Mouse (Mus musculus) thymus, postnatal 14 days (tissue): ENCODE results near the gene Alkbh3.

Experiments
- DNase-seq: peaks from one replicate; pipeline ENCODE4 v3.0.0; 2021

The Alkbh3 gene

GRCm38 (mm10) chr2:94010335-94011291 lies at the start of gene Alkbh3:
TSS of gene Alkbh3 (minus strand) at chr2:94010807.
- DNase-seq, result peak; percentile 91

DNA sequence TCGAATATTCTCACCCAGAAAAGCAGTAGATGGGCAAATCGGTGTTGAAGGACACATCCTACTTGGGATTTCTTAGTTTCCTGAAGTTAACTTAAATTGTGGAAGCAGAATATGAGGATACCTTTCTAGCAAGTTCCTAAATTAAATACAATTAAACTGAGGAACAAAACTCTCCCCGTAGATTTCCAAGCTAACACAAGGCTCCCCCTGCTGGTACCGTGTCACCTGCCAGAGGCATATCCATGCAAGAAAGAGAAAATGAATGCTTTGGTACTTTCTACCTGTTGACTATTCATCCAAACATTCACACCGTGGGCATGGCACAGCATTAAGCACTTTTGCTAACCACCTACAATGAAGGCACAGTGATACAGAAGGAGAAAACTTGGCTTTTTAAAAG lies 48.9 kb upstream of the Alkbh3 start:
- DNase-seq, result peak; percentile 11

DNA sequence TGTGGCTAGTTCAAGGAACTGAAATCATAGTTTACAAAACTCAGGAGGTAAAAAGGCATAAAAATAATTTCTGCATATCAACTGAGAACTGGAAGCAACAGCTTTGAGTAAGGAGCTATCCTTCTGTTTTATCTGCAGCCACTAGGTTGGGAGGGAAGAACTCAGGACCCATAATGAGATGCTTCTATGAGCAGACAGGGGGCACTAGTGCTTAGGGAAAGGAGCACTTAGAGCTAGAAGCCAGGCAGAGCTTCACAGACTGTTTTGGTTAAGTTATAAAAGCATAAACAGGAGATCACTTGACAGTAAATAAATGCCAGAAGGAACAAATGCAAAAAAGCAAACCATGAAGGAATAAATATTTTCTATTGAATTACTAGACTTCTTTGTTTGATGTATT lies 44.2 kb upstream of the Alkbh3 start:
- DNase-seq, result peak; percentile 26

DNA sequence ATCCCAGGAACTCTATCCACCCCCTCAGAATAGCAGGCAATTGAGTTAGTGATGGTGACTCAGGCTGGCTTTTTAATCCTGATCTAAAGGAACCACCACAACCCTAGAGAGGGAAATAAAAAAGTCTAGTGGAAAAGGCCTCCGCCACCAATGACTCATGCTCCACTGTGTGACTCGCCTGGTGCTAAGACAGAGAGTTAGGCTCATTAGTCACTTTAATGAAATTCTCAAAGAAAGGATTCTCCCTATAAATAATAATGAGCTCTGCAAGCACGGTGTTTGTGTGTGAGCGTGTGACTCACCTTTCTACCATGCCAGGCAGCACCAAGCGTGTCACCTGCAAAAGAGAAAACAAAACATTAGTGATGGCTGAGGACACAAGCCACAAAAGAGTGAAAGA lies 41.3 kb upstream of the Alkbh3 start:
- DNase-seq, result no peak

DNA sequence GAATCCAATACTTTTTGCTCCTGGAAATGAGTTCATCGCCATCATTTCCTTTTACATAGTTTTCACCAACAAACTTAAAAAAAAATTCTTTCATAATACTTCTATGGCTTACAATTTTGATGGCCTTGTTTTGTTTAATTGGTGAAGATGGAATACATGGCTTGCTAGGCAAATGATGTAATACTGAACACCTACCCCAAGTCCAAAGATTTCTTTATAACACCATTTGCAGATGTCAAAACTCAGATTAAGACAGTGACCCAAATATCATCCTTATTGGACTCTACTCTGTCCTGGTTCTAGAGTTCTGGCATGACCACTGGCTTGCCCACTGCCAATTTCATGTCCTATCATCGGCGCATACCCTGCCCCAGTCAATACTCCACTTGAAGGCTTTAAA lies 40.3 kb upstream of the Alkbh3 start:
- no peak for DNase-seq

DNA sequence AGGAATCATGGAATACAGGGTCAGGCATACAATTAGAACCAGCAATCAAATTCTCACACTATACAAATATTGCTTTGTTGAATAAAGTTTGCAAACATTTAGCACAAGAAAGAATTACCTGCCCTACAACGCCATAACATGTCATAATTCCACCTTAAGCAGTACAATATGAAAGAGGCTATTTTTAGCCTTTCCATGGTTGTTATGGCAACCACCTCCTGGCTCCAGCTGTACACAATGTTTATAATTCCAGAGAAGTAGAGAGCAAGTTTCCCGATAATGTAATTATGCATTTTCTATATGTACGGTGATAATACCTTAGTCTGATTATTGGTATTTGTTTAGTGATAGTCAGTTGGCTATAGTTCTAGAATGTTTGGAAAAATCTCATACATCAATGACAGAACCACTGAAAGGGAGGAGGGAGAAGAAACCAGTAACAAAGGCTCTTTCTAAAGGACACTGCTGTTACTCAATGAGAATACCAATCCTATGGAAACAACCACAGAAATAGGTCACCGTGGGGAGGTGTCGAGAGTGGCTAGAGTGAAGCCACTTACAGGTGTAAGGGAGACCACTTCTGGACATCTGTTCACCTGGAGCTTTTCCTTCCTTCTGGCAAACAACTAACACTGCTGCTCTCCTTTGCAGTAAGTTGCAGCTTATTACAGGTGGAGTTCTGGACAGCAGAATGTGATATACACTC lies 39.0 kb upstream of the Alkbh3 start:
- no peak for DNase-seq

DNA sequence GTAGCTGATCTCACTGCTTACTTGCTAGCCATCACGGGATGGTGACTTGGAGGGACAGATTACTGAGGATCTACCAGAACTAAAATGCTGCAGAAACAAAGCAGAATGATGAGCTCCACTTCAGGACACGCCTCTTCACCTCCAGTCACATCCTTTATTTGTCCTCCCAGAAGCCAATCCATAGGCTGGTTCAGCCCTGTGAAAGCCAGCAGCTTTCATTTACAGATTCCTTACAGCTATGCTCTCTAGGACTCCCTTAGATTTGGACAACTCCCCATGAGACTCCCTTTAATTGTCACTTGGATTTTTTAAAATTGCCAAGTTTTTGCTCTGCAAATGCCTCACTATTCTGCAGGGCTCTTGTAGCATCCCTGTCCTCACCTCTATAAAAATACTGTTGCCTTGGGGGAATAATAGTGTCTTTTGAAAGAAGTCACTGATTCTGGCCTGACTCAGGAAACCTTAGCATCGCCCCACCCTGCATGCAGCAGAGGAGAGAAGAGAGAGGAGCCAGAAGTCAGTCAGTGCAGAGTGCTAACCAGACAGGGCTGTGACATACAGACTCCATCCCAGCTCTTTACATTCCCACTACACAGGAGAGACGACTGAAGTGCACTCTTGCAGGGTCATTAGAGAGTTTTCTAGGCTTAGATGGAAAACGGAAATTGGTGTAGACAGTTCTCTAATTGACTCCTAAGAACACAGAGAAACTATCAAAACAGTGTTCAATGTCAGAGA lies 38.3 kb upstream of the Alkbh3 start:
- DNase-seq, result no peak

- no peak for DNase-seq
These were observed 37.7 kb upstream of the Alkbh3 start for GRCm38 (mm10) chr2:94048271-94048670.

DNA sequence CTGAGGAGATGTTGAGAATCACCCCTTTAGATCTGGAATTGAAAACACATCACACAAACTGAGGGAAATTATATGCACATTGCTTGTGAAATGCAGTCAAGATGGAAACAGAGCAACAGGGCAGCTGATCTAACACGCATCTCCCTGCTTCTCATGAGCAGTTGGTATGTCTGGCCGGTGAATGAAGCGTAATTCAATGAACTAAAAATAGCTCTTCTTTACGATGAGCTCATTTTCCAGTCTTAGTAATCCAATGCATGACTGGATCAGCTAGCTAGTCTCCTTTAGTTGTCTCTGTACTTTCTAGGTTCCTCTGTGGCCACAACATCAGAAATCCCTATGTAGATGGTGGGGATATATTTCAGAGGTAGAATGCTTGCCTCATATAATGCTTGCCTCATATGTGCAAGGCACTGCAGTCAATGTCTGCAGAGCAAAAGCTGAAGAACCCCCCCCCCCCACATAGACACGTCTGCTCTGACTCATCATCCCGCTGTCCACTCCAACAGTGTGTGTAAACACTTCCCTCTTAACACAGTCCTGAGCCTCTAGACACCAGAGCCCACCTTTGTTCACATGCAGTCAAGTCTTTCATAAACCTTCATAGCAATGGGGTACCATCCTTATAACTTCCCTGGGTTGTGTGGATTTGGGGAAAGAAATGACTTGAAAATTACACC lies 34.9 kb upstream of the Alkbh3 start:
- no peak for DNase-seq

DNA sequence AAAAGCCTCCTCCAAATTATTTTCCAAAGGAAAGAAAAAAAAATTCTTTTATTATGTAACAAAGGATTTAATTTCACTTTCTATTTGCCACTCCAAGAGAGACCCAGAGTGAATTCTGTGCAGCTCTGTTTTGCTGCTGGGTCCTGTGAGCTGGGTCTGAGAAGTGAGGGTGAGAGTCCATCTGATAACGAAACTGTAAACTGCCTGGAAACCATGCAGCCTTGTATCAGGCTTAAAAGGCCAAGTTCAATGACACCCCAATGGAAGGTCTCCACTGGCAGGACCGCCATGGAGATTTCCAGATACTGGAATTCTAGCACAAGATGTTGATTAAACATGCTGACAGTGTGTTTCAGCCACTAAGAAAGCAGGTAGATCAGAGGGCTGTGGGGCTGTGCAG lies 33.6 kb upstream of the Alkbh3 start:
- no peak for DNase-seq

DNA sequence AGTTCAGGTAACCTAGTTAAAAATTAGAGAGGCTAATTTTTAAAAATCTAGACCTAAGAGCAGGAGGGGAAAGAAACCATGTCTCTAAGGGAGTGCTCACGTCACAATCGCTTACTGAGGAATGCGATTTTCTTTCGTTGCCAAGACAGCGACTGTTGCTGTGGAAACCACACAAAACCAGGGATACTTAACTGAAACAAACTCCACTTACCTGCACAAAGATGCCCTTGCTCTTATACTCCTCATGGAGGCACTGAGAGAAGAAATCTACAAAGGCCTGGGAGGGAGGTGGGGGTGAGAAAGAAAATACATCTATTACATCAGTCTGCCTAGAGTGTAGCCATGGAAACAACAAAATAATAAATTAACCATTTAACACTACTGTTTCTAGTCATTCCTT lies 33.1 kb upstream of the Alkbh3 start:
- no peak for DNase-seq

DNA sequence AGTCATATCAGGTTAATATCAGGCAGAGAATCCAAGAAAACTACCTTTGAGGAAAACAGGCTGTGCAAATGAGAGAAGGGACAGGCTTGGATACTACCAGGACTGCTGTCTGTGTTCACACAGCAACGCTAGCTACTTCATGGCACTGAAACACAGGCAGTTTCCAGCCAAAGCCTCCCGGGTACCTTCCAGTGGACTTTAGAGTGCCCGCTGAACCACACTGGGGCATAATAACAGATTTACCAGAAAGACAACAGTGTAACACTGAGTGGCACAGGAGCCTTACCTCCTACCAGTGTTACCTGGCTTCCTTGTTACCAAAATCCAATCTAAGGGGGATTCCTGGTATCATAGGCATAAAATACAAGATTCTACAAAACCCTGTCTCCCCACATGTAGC lies 31.9 kb upstream of the Alkbh3 start:
- no peak for DNase-seq

- no peak for DNase-seq
These were observed 30.0 kb upstream of the Alkbh3 start for GRCm38 (mm10) chr2:94040391-94041125.

- DNase-seq, result peak; percentile 54
These were observed 25.1 kb upstream of the Alkbh3 start for GRCm38 (mm10) chr2:94035428-94036331.

DNA sequence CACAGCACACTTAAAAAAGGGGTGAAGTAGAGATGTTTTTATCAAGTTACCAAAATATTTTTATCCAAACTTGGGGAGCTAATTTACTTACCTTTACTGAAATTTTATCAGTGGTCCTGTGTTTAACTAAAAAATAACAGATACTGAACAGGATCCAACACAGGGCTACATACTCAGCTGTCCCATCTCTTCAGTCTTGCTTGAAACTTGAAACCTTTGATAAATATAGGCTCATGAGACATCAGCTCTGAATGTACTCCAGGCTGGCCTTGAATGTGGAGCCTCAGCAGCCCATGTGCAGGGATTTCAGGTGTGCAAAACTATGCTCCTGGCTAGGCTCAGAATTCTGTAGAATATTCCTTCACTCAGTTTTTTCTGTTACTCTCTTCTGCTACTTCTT lies 20.0 kb upstream of the Alkbh3 start:
- DNase-seq, result no peak

DNA sequence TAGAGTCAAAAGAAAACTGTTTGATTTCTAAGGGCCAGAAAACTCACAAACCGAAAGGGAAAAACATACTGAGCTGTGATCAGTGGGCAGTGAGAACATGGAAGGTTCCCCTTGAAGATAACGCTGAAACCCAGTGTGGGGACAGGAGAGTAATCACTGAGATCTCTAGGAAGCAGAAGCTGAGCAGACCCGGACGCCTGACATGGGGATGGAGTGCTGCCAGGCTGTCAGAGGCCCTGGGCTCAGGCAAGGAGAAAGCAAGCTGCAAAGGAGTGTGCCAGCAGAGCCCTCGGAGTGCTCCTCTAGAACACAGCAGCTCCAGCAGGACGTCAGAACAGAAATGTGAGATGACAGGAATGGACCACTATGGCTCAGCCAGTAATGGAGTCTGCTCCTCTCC lies 14.0 kb upstream of the Alkbh3 start:
- no peak for DNase-seq

- DNase-seq, result peak; percentile 78
These were observed 8.3 kb downstream of the Alkbh3 start for GRCm38 (mm10) chr2:94002331-94002730.

- no peak for DNase-seq
These were observed 8.7 kb downstream of the Alkbh3 start for GRCm38 (mm10) chr2:94001918-94002317.

- no peak for DNase-seq
These were observed 9.2 kb downstream of the Alkbh3 start for GRCm38 (mm10) chr2:94001411-94001810.

- DNase-seq, result no peak
These were observed 14.4 kb downstream of the Alkbh3 start, which contains the start of gene Gm27027 for GRCm38 (mm10) chr2:93996254-93996653. TSS of gene Gm27027 (minus strand) at chr2:93996354.

DNA sequence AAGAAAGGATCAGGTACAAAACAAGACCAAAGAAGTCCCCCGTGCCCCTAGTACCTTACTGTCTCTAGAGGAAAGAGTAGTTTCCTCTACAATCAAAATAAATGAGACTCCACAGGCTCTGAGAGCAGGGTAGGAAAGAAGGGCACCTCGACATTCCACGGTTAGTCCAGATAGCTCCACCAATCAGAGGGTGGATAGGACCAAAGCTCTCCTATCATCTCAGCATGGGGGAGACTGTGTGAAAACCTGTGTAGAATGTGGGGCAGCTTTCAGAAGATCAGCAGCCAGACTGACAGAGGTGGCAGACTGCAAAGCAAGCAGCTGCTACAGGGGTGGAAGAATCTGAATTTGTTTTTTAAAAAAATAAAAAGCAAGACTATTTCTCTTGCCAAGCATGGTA lies 17.8 kb downstream of the Alkbh3 start:
- DNase-seq, result no peak
